Mouse (Mus musculus): ENCODE results near the gene Med12. TPM values are rescaled to one million over a fixed set of nuclear protein-coding genes. Genes with fewer than 3 reads are reported as not detected.

Gene Med12
- polyA plus RNA-seq, 1 experiment, result 109 TPM

GRCm38 (mm10) chrX:101290111-101290510 is 16.3 kb downstream of the Med12 start:
- DNase-seq, result no peak
- no peak for TF ChIP-seq POLR2A (IDR thresholded peaks at IDR 0.05; ENCODE audit: borderline replicate concordance, extremely low read depth, low read depth, low read length)
- WGBS, result 83% methylated on average over 10 of the region's 10 CpGs
- Histone ChIP-seq H3K4me3 (replicated peaks; ENCODE audit: extremely low read depth, low read depth, low read length) (no peak overlapping the region), H3K4me1 (ENCODE audit: control insufficient read depth, insufficient read depth, low read length) (no peaks in the 10 kb centered on the region)

DNA sequence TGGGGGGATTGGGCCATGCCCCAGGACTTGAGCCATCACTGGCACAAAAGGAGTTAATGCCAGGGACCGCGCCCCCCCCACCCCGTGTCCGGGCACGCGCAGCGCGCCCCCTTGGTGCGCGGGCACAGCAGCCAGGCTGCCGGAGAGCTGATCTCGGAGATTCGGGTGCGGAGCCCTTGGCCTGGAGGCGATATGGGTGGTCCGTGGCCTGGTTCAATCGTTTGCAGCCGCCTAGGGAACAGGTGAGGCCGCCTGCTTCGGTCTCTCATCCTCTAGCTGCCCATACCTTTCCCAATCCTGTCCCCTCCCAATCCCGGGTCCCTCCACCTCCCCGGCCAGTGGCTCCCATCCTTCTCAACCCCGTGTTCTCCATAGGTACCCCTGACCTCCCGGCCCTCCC is 25.2 kb downstream of the Med12 start, which contains the start of gene Nlgn3:
Gene Nlgn3 (plus strand): TSS at position 114 of the 400 bp plus-strand sequence.
- WGBS, result 35% methylated on average over 24 of the region's 24 CpGs
- TF ChIP-seq POLR2A (IDR thresholded peaks at IDR 0.05; ENCODE audit: borderline replicate concordance, extremely low read depth, low read depth, low read length) (no peak), CTCF (IDR thresholded peaks at IDR 0.05; ENCODE audit: insufficient read depth, low read length) (no peak)
- Histone ChIP-seq H3K4me3 (replicated peaks; ENCODE audit: extremely low read depth, low read depth, low read length) (no peak within 1 kb of the TSS), H3K4me1 (ENCODE audit: control insufficient read depth, insufficient read depth, low read length) (no peaks in the 10 kb centered on the region)
- DNase-seq, result no peak

- WGBS, result 40% methylated on average over 12 of the region's 13 CpGs
- no peak for TF ChIP-seq POLR2A (IDR thresholded peaks at IDR 0.05; ENCODE audit: borderline replicate concordance, extremely low read depth, low read depth, low read length)
- TF ChIP-seq CTCF (IDR thresholded peaks at IDR 0.05; ENCODE audit: insufficient read depth, low read length), result no peak
- H3K4me1 ChIP-seq (ENCODE audit: control insufficient read depth, insufficient read depth, low read length), result no peaks in the 10 kb centered on the region
- H3K4me3 ChIP-seq (replicated peaks; ENCODE audit: extremely low read depth, low read depth, low read length), result no peak overlapping the region
- no peak for DNase-seq
Observed at GRCm38 (mm10) chrX:101299473-101300426, 25.9 kb downstream of the Med12 start.

DNA sequence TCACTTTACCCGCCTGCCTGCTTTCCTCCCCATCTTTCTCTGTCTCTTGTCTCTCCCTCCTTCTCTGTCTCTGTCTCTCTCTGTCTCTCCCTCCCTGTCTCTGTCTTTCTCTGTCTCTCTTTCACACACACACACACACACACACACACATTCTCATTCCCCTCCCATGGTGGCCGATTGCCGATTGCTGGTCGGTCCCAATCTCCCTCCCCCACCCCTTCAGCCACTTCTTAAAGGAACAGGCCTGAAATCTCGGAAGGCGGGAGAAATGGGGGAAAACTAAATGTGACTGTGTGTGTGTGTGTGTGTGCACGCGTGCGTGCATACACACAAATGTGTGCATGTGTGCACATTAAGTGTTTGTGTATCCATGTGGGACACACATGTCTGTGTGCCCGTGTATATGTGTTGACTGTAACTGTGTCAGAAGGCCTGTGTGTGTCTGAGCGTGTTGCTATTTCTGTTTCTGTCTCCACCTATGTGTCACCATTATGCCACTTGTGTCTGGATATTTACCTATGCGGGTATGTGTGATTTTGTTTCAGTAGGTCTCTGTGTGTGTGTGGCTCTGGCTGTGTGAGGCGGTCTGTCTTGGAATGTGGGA is 26.7 kb downstream of the Med12 start:
- no peak for DNase-seq
- Histone ChIP-seq H3K4me1 (ENCODE audit: control insufficient read depth, insufficient read depth, low read length) (no peaks in the 10 kb centered on the region), H3K4me3 (replicated peaks; ENCODE audit: extremely low read depth, low read depth, low read length) (no peak overlapping the region)
- 51% methylated on average over 13 of the region's 13 CpGs for WGBS
- TF ChIP-seq CTCF (IDR thresholded peaks at IDR 0.05; ENCODE audit: insufficient read depth, low read length) (no peak), POLR2A (IDR thresholded peaks at IDR 0.05; ENCODE audit: borderline replicate concordance, extremely low read depth, low read depth, low read length) (no peak)

DNA sequence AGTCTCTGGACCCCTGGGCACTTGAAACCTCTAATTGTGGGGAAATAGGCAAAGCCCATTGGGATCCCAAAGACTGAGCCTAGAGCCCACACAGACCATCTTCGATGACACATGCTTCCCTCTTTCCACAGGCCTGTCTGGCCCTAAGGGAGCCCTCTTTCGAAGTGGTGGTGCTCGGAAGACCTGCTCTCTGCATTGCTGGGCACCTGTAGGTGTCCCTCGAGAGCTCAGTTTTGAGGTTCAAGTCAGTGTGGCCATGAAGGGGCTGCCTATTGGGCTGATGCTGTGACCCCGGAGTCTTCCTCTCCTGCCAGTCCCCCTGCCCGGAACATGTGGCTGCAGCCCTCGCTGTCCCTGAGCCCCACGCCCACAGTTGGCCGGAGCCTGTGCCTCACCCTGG is 27.8 kb downstream of the Med12 start:
- TF ChIP-seq POLR2A (IDR thresholded peaks at IDR 0.05; ENCODE audit: borderline replicate concordance, extremely low read depth, low read depth, low read length), result no peak
- no peak for TF ChIP-seq CTCF (IDR thresholded peaks at IDR 0.05; ENCODE audit: insufficient read depth, low read length)
- 84% methylated on average over 9 of the region's 9 CpGs for WGBS
- DNase-seq, result no peak

GRCm38 (mm10) chrX:101304646-101305045 is 30.8 kb downstream of the Med12 start:
- H3K4me1 ChIP-seq (ENCODE audit: control insufficient read depth, insufficient read depth, low read length), result no peaks in the 10 kb centered on the region
- no peak overlapping the region for H3K4me3 ChIP-seq (replicated peaks; ENCODE audit: extremely low read depth, low read depth, low read length)
- WGBS, result 56% methylated on average over 2 of the region's 2 CpGs
- no peak for DNase-seq
- TF ChIP-seq CTCF (IDR thresholded peaks at IDR 0.05; ENCODE audit: insufficient read depth, low read length) (no peak), POLR2A (IDR thresholded peaks at IDR 0.05; ENCODE audit: borderline replicate concordance, extremely low read depth, low read depth, low read length) (no peak)

More for the DNA sequence above, 27.8 kb downstream of the Med12 start:
- Histone ChIP-seq H3K4me1 (ENCODE audit: control insufficient read depth, insufficient read depth, low read length) (no peaks in the 10 kb centered on the region), H3K4me3 (replicated peaks; ENCODE audit: extremely low read depth, low read depth, low read length) (no peak overlapping the region)

- no peak overlapping the region for H3K4me3 ChIP-seq (replicated peaks; ENCODE audit: extremely low read depth, low read depth, low read length)
- WGBS, result 87% methylated on average over 5 of the region's 5 CpGs
- TF ChIP-seq CTCF (IDR thresholded peaks at IDR 0.05; ENCODE audit: insufficient read depth, low read length) (no peak), POLR2A (IDR thresholded peaks at IDR 0.05; ENCODE audit: borderline replicate concordance, extremely low read depth, low read depth, low read length) (no peak)
- H3K4me1 ChIP-seq (ENCODE audit: control insufficient read depth, insufficient read depth, low read length), result no peaks in the 10 kb centered on the region
- DNase-seq, result no peak
Observed at GRCm38 (mm10) chrX:101309299-101309698, 35.5 kb downstream of the Med12 start.

GRCm38 (mm10) chrX:101313625-101314359 is 40.0 kb downstream of the Med12 start:
- no peak overlapping the region for H3K4me3 ChIP-seq (replicated peaks; ENCODE audit: extremely low read depth, low read depth, low read length)
- no peaks in the 10 kb centered on the region for H3K4me1 ChIP-seq (ENCODE audit: control insufficient read depth, insufficient read depth, low read length)
- no peak for TF ChIP-seq POLR2A (IDR thresholded peaks at IDR 0.05; ENCODE audit: borderline replicate concordance, extremely low read depth, low read depth, low read length)
- TF ChIP-seq CTCF (IDR thresholded peaks at IDR 0.05; ENCODE audit: insufficient read depth, low read length), result no peak
- DNase-seq, result no peak
- WGBS, result 57% methylated on average over 6 of the region's 6 CpGs

DNA sequence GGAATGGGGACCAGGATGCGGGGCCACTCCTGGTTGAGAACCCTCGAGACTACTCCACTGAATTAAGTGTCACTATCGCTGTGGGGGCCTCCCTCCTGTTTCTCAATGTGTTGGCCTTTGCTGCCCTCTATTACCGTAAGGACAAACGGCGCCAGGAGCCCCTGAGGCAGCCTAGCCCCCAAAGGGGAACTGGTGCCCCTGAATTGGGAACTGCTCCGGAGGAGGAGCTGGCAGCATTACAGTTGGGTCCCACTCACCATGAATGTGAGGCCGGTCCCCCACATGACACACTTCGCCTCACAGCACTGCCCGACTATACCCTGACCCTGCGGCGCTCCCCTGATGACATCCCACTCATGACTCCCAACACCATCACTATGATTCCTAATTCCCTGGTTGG is 45.9 kb downstream of the Med12 start:
- no peaks in the 10 kb centered on the region for H3K4me1 ChIP-seq (ENCODE audit: control insufficient read depth, insufficient read depth, low read length)
- no peak for DNase-seq
- TF ChIP-seq POLR2A (IDR thresholded peaks at IDR 0.05; ENCODE audit: borderline replicate concordance, extremely low read depth, low read depth, low read length), result no peak
- TF ChIP-seq CTCF (IDR thresholded peaks at IDR 0.05; ENCODE audit: insufficient read depth, low read length), result no peak
- 88% methylated on average over 12 of the region's 12 CpGs for WGBS
- no peak overlapping the region for H3K4me3 ChIP-seq (replicated peaks; ENCODE audit: extremely low read depth, low read depth, low read length)
